Mouse (Mus musculus) right cerebral cortex, postnatal 36 days (tissue): Measurements from ENCODE around the gene Fam57a.

Experiments
- DNase-seq, 2 experiments: peaks; one replicate each; pipeline ENCODE4 v3.0.0; 2022; ENCODE audit warnings: low spot score in 2 of 2, mixed read lengths in 1 of 2

Gene Fam57a

DNA sequence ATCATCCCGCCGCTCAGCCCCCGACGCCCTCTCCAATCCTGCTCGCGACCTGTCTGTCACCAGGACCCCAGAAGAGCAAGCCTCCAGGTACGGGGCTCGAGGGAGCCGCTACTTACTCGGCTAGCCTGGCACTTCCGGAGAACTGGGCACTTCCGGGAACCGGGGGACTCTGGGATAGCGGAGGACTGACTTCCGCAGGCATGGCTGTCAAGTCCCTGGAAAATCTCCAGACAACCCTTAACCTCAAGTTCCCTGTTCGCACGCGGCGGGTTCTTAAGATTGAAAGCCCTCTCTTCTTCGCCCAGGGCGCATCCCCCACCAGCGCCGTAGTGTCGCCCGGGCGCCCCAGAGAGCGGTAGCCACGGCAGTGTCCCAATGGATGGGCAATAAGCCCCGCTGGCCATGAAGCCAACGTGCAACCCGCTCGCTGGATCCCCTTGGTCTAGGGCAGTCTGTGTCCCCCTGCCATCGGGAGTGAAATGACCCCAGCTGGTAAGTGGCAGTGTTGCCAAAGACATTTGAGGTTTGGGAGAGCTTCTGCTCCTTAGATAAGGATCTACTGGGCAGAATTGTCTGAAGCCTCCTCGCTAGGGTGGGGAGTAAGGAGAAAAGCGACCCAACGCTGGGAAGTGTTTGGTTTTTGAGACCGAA is at the start of gene Fam57a, which contains the start of gene Vps53:
Fam57a (plus strand) TSS at position 177 of the 651 bp plus-strand sequence.
Vps53 (minus strand) TSS at position 153 of the 651 bp plus-strand sequence.
- peak; percentile 83 to 88 for DNase-seq

GRCm38 (mm10) chr11:76130859-76131258 is 48.6 kb upstream of the Fam57a start:
- no peak for DNase-seq

- no peak for DNase-seq
Measured at GRCm38 (mm10) chr11:76135641-76136437, 43.6 kb upstream of the Fam57a start.

DNA sequence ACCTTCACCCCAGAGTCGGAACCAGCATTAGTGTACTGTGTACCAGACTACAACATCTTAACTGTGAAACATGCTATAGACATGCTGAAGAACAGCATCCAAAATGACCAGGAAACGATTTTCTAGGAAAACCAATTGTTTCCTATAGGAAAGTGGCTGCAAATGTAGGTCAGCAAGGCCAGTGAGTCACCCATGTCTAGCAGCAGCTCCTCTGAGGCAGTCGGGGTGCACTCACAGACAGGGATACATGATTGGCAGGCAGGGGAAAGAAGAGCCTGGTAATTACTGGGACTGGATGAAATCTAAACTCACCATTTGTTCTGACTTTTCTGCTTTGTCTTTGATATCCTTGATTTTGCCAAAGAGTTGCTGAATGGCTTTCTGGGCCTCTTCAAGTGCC is 41.5 kb upstream of the Fam57a start:
- no peak for DNase-seq

- no peak for DNase-seq
Measured at GRCm38 (mm10) chr11:76144386-76144785, 35.1 kb upstream of the Fam57a start.

DNA sequence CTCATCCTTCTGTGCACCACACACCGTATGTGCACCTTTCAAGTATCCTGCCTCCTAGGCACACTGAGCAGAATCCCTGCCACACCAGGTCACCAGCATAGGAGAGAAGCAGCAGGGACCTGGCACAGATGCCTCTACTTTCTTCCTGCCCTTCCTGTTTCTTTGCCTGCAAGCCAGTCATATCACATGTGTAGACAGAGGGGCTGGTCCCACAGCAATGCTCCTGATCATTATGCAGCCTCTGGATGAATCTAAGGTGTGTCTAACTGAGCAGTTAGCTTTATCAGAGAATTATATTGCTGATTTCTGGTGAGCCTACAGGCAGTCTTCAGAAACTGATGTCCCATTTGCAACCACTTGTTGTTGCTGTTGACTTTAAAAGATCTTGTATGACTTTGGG is 34.3 kb upstream of the Fam57a start:
- no peak for DNase-seq

- no peak for DNase-seq
Measured at GRCm38 (mm10) chr11:76146187-76147010, 33.1 kb upstream of the Fam57a start.

DNA sequence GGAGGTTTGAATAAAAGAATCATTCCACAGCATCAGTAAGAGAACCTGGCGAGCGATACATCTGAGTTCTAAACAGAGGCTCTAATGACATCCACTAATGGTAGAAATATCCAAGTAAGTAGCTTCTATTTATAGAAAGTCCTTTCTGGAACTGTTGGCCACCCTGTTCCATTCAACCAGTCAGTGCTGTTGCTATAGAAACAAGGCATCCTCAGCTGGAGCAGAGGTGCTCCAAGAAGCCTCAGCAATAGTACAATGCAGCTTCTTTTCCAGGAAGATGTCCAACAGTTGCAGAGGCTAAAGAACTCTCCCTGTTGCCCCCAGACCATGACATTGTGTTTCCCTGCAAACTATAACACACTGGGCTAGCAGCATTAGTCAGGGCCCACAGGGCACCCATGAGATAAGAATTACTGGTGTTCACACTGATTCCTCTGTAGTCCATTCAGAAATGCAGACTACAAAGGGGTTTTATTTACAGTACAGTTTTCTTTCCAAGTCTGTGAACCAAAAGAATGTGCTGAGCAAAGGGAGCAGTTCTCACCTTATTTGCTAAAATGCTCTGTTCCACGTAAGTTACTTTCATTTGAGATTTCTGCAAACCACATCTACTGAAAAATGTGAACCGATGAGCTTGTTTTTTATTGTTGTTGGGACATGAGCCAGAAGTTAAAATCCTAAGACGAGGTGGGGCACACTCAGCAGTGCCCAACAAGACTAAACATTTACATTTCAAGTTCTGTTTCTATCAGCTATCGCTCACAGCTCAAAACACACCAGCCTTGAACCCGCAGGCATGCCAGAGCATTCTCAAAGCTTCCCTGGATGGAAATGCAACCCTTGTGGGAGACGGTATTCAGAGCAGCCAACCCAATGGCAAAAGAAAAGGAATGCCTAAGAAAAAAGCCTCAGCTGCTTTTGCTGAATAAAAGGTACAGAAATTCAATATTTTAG is 31.1 kb upstream of the Fam57a start:
- peak in 1 of 2 experiments; percentile 18 for DNase-seq

DNA sequence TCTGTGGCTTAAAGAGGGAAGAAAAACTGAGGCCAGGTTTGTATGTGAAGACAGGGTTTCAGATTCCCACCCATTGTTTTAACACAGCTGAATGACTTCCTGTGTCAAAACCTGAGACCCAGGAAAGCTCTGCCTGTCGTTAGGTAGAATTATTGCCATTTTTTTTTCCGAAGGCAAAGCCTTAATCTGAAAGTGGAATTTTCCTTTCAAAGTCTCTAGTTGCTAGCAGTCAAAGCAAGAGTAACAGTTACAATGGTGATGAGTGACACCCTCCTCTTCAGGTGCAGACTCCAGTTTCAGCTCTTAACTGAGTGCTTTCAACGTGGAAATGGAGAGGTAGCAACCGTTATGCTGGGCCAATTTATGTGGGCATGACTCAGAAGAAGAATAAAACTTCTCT is 28.5 kb upstream of the Fam57a start:
- DNase-seq: no peak

DNA sequence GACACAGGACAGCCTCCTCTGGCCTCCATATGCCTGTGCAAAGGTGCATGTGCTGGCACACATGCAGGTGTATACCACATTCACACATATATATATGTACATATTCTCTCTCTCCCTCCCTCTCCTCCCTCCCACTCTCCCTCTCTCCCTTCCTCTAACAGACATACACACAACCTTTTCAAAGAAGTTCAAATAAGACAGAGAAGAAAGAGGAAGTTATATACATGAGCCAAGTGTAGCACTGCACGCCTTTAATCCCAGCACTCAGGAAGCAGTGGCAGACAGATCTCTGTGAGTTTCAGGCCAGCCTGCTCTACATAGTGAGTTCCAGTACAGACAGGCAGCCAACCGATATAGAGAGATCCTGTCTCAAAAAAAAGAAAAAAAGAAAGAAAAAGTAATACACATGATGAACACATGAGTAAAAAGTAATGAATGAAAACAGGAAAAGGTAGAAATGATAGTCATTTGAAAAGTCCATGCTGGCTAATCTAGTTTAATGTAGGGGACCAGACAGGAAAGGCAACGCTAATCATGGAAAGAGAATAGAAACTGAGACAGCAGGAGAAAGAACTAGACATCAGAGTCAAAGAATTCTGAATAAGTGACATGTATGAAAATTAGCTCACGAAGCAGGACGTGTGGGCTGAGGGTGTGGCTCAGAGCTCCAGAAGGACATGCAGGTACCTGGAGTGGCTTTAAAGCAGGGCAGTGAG is 26.1 kb upstream of the Fam57a start:
- no peak for DNase-seq

DNA sequence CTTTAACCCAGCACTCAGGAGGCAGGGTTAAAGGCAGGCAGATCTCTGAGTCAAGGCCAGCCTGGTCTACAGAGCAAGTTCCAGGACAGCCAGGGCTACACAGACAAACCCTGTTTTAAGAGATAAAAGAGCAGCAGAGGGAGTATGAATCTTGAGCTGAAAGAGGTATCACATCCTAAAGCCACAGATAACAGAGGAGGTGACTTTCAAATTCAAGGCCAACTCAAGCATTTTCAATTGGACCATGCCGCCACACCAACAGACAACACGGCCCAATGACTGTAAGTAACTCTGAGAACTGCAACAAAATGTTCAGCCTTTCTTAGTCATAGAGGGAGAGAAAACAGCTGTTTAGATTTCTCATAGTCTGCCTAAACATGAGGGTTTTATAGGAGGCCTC is 25.3 kb upstream of the Fam57a start:
- no peak for DNase-seq

- no peak for DNase-seq
Measured at GRCm38 (mm10) chr11:76154861-76155260, 24.6 kb upstream of the Fam57a start.

GRCm38 (mm10) chr11:76158375-76158774 is 21.1 kb upstream of the Fam57a start:
- DNase-seq: no peak

DNA sequence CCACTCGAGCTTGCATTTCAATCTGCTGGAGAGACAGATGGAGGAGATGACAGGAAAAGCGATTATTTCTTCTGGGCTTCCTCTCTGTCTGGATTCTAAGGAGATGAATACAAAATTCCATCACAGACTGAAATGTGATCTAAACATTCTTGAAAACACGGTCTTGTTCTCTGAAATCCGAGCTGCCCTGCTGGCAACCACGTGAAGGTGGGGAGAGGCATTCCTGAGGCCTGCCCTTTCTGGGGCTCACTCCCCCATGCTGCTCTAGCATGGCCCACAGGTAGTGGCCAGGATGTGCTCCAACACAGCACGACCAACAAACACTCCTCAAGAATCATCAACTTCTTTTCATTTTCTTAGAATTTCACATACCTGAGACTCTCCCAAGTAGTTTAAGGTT is 19.2 kb upstream of the Fam57a start:
- no peak for DNase-seq

DNA sequence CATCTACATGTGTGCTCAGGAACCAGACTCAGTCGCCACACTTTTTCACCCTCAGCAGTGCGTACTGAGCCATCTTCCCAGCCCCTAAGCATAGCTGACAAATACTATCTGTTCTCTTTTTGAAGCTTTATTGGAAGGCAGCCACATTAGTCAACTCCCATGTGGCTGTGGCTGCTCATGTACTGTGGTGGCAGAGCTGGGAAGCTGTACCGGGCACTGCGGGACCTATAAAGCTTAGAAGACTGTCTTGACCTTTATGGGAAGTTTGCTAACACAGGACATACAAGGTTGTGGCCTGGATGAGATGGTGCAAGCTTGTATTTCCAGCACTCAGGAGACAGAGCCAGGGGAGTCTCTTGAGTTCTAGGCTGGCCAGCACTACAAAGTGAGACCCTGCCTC is 12.8 kb upstream of the Fam57a start:
- no peak for DNase-seq

DNA sequence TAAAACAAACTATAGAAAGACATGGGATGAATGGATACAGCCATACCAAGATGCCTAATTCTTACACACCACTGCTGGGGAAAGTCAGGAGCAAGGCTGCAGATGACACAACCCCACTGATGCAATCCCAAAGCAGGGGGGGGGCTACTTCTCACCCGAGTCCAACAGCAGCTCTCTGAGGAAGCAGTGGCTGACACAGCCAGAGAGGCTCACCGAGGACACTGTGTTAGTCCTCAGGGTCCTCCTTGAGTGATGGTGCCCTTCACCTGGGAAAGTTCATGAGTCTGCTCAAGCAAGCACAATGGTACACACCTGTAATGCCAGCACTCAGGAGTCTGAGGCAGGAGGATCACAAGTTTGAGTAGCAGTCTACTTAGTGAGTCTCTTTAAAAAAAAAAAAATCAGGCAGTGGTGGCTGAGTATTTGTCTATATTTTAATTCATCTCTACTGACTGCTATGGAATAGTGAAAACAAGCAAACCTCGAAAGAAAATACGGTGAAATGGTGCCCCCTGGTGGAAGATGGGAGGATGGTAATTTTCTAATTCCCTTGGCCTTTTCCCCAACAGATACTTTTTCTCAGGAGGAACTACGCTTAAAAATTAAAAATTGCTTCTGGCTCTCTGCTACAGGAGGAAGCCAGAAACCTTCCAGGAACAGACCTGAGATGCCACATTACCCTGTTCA is 12.2 kb upstream of the Fam57a start:
- peak in 1 of 2 experiments; percentile 32 for DNase-seq

- DNase-seq: no peak
Measured at GRCm38 (mm10) chr11:76168976-76169375, 10.5 kb upstream of the Fam57a start.

DNA sequence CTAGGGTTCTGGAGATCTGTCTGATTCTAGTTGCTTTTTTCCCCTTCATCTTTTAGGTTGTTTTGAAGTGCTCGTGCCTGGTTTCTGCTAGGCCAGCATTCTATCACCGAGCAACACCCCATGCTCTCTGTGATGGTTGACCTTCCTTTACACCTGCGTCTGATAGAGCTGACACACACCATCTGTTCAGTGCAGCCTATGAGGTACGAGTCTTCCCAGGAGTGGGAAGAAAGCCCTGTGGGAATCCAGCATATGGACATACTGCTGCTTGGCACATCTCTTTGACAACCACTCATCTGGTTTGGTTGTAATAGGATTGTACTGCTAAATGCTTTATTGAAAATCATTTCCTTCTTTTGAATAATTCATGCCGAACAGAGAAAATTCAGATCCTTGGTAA is 9.3 kb upstream of the Fam57a start:
- DNase-seq: no peak

GRCm38 (mm10) chr11:76178726-76179494 is 561 bp upstream of the Fam57a start:
- DNase-seq: peak; percentile 53 to 55
